Mouse (Mus musculus) v-Abl transformed pro-B cells (cell line): ENCODE data around the gene H2al2c.
"Not testable (repeated sequence)": the region's sequence is repeated elsewhere in the genome, so short reads cannot be mapped to it uniquely, and the experiment has no call there.

Experiments used
- in situ Hi-C, 2 experiments: fragments of 400-800 bp; cut with MboI; formaldehyde crosslinking; loops; one replicate each; pipeline ENCODE4 v1.15.1; 2025; ENCODE audit not compliant: unreplicated experiment in 2 of 2

The H2al2c gene

GRCm38 (mm10) chrY:2598799-2599198 lies at the start of gene H2al2c:
TSS of gene H2al2c (plus strand) at chrY:2599099.
- in situ Hi-C loops, result not testable (repeated sequence)
